Mouse (Mus musculus): ENCODE results near the gene Aim2.
"Not testable (repeated sequence)": the region's sequence is repeated elsewhere in the genome, so short reads cannot be mapped to it uniquely, and the experiment has no call there.

Aim2 gene

DNA sequence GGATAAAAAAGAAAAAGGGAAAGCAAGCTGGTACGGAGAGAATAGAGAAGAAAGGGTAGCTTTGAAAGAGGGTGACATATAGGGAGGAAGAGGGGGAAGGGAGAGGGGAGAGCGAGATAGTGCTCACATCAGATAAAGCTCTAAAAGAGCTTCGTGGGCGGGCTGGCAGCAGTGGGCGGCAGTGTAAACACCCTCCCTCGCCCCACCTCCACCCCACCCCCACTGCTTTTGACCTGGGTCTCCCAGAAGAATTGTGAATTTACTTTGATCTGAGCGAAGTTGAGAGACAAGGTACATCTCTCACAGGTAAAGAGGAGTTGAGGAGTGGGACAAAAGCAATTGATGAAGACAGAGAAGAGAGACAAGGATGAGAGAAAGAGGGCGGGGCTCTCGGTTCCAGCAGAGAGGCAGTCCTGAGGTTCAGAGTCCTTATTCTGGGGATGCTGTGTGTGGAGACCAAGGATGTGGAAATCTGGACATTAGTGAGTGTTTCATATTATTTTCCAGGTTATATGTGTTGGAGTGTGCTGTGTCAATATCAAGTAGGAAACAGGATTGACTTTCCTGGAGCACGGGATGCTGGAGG is at the start of gene Aim2:
Aim2 (plus strand) TSS at position 508 of the 586 bp plus-strand sequence.
- DNase-seq (ENCODE audit: low spot score in 2 of 2) = no peak

DNA sequence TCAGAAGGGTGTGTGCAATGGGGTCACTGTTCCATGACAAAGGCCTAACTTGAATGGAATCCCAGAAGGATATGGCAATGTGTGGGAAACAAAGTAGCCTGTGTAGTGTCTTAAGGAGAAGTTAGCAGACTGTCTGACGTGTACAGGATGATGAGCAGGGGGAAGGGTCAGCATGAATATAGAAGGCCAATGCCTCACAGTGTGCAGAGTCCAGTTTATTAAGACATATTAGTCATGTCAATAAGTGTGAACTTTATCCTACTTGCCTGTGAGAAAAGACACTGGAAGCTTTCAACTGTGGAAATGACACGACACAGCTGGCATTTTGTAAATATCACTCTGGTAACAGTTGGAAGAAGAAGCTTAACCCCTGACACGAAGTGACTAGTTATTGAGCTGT is 47.9 kb upstream of the Aim2 start:
- not testable (repeated sequence) for DNase-seq (ENCODE audit: low spot score in 2 of 2)

DNA sequence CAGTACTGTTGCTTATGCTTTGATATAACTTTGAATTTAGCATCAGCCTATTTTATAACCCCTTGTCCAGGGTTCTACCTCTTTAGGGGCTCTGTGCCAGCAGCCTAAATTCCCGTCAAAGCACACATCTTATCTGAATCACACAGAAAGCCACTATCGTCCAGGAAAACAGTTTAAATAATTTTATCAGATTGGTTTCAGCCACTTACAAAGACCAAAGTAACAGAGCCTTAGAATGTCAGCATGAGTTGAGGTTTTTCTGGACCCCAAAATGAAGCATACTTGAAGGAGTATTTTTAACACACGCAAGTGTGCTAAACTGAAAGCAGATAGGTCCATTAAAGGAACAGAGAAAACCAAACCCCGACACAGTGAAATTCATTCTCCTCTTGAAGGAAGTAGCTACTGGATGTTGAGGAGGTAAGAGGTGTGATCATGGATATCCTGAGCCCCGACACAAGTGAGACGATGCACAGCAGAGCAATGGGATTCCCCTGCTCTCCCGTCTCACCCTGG is 37.1 kb upstream of the Aim2 start:
- not testable (repeated sequence) for DNase-seq (ENCODE audit: low spot score in 2 of 2)

DNA sequence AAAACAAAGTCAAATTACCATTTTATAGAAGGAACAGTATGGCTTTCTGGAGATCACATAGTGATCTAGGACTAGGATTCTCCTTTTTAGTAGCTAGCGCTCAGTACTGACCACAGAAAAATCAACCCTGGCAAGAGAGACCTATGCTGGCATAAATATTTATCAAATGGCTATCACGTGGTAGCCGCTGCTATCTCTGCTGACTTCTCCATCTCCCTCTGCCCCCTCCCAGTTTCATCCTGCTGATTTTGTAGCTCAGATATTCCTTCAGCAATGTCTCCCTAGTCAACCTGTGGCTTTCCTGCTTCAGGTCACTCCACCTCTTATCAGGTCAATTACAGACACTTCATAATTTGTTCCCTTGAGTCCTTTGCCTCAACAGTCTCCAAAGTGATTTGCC is 35.0 kb upstream of the Aim2 start:
- DNase-seq (ENCODE audit: low spot score in 2 of 2) = no peak

DNA sequence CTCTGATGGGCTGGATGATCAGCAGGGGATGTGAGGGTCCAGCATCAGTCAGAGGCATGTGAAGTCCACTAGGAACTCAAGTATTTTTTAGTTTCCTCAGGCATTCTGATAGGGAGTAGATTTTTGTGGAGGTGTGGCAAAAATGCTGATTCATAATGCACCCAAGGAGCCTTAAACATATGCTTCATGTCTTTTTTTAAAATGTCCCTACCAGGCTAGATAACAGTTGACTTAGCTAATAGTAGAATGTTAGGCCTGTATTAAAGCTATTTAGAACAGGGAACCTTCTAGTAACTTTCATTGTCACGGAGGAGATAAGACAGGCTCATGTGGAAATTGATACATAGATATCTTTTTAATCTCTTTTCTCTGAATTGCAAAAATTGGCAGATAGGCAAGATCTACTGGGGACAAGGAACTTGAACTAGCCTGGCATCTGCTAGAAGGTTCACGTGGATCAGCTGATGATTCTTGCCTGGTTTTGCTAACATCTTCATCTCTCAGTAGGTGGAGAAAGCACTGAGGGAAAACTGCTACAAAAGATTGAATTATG is 32.7 kb upstream of the Aim2 start:
- no peak for DNase-seq (ENCODE audit: low spot score in 2 of 2)

DNA sequence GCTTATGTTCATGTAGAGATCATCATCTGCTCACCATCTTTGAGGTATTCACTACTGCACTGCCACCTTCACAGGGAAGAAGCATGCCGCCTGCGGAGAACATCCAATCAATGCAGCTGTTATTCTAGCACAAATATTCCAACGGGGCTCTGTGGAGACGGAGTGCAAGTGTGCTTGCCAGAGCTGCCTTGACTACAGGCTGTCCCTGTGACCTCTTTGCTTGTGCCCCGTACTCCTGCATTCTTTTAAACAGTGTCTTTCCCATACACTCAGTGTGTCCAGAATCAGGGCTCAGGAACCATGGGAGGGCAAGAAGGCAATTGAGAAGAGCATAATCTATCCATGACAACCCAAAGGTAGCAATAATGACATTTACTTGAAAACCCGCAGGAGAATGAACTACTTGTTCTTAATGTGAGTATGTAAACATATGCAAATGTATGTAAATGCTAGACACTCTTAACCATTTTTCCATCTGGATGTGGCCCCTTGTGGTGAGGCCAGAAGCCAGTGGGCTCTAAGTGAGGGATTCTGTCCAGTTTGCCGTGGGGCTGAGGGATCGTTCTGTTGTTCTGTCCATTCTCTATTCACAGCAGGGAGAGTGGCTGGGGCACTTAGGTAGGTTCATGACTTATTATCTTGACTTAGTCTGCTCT is 29.0 kb upstream of the Aim2 start:
- no peak for DNase-seq (ENCODE audit: low spot score in 2 of 2)

DNA sequence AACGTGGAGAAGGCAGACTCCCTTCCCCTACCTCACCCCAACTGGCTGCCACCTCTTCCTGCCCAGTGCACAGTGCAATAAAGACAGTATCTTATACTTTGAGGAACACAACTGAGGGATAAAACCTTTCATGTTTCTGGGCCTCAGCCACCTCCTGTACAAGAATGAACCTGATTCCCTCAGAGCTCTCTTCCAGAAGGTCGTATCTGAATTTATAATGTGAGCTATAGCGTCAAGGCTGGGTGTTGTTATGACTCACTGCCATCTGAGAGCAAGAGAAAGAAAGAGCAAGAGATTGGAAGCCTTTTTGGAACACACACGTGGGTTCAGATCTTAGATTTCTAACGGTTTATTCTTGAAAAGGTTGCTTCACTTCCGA is 28.4 kb upstream of the Aim2 start:
- DNase-seq (ENCODE audit: low spot score in 2 of 2) = no peak

DNA sequence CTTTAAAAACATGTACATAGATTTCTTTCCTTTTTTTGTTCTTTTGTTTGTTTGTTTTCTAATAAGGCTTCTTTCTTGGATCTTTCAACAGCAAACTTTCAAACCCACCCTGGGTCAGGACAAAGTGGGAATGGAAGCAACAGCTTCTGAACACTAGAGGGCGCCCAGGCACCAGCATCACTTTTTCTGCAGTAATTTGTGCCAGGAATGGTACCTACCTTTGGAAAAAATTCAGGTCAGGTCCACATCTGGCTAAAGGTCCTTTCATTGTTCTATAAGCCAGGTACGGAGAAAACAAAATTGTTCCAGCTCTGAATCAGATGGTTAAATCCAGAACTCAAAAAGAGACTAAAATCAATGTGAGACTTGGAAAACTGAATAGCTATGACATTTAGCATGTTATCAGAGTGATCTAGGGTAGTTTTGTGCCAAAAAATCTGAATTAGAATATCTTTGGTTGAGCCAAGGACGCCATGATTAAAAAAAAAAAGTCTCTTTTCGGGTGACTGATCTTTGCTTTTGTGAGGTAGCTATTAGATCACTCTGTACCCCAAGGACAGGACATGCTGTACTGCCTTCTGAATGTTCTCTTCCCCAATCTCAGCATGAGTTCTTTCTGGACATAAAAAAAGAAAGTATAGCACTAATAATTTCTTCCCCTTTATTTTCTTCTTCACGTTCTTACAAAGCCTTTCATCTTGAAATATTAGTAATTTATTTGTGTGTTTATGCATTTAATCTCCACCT is 26.7 kb upstream of the Aim2 start:
- DNase-seq (ENCODE audit: low spot score in 2 of 2) = peak in 1 of 2 experiments; percentile 48

DNA sequence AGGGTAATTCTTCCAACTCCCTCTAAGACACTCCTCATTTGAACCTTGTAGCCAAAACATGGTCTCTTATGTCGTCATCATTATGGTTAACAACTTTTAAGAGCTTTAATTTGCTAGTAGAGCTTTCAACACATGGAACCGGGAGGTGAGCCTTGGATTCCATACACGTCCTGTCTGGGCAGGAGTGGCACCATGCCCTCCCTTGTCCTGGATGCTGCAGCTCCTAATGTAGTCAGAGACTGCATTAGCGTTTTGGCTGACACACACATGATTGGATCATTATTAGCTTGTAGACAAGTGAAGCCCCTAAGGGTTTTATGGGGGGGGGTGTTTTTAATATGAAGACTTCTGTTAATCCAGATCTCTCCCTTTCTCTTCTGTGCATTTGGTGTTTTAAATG is 25.7 kb upstream of the Aim2 start:
- DNase-seq (ENCODE audit: low spot score in 2 of 2) = no peak

DNA sequence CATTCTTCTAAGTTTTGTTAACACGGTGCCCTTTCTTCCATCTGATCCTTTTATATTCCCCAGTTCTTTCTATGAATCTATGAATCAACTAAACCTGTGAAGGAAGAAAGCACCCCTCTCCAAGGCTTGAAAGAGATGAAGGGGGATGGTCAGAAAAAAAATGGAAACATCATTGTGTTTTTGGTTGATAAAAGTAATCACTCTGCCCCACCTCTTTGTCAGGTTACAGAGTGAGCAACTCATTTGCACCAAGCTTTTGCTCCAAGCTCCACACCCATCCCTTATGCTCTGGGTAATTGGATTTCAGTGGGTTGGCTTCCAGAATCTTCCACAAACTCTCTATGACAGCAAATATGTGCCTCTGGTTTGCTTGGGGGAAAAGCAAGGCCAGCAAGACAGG is 25.3 kb upstream of the Aim2 start:
- DNase-seq (ENCODE audit: low spot score in 2 of 2) = no peak

DNA sequence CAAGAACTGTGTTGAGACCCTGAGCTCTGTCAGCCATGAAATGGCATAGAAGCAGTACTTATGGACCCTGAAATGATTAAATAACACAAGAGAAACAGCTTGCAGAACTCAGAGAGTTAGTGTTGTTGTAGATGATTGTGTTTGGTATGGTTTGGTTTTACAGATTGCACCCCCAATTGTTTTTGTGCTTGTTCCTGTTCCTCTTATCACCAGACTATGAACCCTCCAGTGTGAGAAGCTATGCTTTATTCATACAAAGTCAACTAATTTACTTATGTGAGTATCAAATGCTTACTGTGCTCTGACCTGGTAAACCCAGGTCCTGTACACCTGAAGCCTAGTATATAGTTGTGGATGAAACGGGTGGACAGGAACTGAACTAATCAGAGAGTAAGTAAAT is 24.1 kb upstream of the Aim2 start:
- no peak for DNase-seq (ENCODE audit: low spot score in 2 of 2)

DNA sequence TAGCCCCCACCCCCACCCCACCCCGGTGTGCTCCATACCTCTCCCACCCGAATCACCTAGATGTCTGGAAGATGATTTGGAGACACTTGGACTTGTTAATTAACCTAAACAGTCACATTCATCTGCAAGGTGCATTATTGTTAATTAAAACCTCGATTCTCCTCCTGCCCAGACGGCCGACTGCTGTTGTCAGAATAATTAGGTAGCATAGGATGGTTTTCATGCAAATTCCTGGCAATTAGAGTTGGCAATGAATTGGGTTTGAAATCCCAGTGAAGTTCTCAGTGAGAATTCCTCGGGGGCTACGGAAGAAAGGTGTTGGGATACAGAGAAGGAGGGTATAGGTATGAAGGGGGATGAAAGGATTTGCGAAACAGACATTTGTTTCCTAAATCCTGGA is 22.2 kb upstream of the Aim2 start:
- DNase-seq (ENCODE audit: low spot score in 2 of 2) = no peak

DNA sequence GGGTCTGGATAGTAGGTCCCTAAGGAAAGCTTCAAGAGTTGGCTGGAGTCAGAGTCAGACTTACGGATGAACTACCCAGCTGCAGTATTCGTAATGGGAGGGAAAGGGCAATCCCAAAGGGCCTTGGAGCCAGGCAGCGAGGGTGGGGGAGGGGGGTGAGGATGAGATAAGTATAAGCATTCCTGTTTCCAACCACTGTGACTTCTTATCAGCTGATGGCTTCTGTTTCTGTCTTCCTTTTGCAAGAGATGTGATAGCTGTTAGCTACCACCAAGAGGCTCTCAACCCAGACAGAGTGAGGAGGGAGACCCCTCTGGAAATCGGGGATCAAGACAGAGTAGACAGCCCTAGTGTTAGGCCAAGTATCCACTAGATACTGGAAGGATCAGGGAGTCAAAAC is 21.5 kb upstream of the Aim2 start:
- no peak for DNase-seq (ENCODE audit: low spot score in 2 of 2)

DNA sequence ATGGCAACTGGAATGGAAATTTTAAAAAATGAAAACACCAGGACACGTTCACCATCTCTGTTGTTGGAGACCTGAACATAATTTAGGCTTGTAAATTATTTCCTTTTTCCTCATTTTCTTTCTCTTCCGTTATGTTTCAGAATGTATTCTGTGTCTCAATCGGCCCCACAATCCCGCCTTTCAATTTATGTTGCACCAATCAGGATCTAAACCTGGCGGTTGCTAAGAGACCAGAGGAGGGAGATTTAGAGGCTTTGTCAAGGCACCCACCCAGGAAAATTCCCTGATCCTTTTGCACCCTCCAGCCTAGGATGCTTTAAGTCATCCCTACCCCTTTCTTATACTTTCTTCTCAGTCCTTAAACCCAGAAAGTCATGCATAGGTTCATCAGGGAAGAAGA is 20.9 kb upstream of the Aim2 start:
- no peak for DNase-seq (ENCODE audit: low spot score in 2 of 2)

DNA sequence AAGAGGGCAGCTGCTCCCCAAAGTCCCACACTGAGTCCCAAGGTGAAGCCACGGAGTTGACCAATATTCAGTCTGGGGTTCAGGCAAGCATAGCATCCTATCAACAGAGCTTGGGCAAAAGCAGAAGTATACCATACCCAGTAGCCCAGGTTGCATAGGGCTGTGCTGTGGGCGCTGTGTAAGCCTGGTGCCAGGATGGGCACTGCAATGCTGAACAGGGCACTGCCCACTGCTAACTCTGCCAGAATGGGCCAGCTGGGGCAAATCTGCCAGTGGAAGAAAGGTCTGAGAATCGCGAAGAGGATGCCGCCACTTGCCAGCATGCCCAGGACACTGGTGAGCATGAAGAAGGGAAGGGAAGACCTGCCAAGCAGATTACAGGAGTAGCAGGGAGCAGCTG is 18.3 kb upstream of the Aim2 start:
- DNase-seq (ENCODE audit: low spot score in 2 of 2) = peak in 1 of 2 experiments; percentile 42

DNA sequence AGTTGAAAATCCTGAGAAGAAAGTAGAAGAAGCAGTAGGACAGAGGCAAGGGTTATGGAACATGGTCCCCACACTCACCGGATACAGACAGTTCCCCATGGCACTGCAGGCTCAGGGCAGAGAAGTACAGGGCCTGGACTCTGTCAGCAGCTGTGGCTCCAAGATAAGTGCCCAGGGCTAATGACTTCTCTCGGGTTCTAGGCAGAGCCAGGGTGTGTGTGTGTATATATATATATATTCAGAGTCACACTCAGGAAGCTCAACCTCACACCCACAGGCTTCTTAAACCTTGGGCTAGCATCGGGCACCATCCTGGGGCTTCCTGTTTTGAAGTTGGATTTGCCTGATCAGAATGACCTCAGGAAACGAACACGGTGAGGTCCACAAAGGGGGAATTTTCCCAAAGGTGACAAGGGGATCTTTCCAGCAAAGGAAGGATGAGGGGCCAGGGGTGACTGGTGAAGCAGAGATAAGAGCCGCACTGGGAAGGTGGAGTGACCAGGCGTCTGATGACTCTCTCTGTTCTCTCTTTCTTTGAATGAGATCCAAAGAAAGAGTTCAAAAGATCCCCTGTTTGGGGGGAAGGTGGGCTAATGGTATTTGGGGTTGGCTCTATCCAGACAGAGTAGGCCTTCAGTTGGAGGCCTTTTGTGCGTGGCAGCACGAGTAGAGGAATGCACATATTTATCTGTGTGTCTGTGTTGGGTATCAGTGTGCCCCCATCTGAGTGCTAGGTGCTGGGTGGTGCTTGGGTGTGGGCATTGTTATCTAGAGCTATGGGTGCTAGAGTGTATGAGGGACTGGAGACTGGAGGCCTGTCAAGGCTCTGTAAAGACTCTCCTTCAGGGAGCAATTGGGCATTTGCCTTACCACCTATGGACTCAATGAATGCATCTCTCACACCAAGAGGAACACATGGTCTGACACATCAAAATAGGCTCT is 17.1 kb upstream of the Aim2 start, which contains the start of gene Ackr1:
Ackr1 (minus strand) TSS at position 439 of the 942 bp plus-strand sequence.
- DNase-seq (ENCODE audit: low spot score in 2 of 2) = no peak

DNA sequence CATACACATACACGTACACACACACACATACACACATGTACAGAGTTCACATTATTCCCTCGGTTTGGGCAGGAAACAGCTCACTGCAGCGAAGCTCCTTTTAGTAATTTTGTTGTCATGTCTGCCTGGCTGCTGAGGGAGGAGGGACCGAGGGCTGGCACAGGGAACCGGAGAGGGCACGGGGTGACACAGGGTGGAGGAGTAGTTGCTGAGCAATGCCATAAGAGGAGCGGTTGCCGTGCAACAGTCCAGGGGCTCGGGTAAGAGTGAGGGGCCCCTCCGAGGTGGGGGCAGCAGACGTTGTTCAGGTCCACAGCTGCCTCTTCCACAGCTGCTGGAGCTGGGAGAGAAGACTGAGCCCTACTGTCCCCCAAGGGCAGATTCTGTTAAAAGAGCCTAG is 14.8 kb upstream of the Aim2 start:
- DNase-seq (ENCODE audit: low spot score in 2 of 2) = no peak

DNA sequence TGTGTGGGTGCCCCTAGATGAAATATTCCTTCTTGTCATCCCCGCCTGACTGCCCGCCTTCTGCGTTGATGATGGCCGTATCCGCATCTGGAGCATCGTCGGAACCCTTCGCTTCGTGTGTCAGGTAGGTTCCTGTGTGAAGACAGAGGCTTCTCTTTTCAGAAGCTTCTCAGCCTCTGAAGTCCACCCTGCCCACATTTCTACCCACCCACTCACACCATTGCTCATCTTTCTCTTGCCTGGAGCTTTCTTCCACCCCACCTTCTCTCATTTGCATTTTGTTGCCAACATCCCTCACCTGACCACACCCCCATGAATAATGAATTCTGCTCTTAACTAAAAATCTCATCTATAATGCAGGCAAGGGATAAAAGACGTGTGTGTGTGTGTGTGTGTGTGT is 13.7 kb upstream of the Aim2 start:
- no peak for DNase-seq (ENCODE audit: low spot score in 2 of 2)

DNA sequence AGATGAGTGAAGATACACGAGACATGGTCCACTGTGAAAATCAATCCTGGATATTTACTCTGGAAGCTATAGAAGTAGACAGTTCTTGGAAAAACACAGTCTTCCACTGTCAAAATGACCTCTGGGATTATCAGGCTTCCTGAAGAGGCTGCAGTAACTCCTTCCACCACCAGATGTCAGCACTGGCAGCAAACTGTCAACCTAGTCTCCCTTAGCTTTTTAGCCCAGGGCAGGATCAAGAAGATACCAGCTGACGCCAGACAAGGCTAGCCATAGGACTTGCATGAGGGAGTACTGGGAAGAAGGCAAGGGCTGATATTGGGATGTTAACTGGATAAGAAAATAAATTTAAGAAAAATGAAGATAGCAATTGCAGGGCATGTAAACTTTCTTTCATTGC is 11.1 kb upstream of the Aim2 start:
- DNase-seq (ENCODE audit: low spot score in 2 of 2) = peak in 1 of 2 experiments; percentile 79

DNA sequence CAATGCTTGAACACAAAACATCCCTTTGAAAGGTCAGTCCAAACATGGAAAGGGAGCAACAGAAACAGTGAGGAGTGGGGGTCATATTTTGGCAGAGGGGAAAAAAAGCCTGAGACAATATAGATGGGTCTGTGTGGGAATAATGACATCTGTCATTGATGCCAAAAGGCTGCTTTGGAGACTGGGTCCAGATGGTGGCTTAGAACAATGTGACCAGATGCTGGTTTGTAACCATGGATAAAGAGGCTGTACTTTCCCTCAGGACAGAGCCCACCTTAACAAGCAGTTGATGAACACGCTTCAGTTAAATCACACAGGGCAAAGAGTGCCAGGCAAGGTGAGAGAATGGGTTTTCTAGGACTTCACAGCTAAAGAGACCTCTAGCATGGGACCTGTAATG is 8.3 kb upstream of the Aim2 start:
- no peak for DNase-seq (ENCODE audit: low spot score in 2 of 2)

DNA sequence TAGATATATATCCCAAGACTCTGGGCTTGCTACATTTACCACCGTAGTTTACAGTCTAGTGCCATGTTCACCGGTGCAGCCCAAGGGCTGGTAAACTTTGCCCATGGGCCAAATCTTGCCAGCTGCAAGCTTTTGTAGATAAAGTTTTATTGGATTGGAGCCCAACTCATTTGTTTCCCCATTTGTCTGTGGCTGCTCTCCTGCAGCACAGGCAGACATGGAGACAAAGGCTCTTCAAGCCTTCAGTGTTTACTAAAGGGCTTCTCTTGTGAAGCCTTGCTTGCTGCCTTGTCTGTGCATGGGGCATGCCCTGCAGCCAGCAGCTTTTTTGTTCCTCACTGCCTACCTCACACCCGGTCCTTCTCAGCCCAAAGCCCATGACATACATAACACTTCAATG is 6.7 kb upstream of the Aim2 start:
- DNase-seq (ENCODE audit: low spot score in 2 of 2) = no peak

DNA sequence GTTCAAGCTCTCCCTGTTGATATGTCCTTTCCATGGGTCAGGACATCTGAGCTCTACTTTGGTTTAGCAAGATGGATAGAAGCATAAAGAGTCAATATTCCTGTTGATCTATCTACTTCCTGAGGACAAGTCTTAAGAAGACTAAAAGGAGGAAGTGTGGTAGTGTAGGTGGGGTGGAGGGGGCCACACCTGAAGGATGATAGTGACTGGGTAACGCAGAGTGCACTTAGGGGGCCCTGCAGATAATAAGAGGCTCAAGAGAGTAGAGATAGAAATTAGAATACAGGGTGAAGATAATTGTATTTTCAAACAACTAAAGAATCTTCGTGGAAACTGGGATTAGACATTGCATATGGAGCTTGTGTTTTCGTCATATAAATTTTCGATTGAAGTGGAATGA is 5.6 kb upstream of the Aim2 start:
- DNase-seq (ENCODE audit: low spot score in 2 of 2) = no peak
